Mouse (Mus musculus) liver, embryonic 14.5 days (tissue): ENCODE data around the gene Vmn1r10.

ENCODE experiments used
- CTCF ChIP-seq: IDR thresholded peaks from 2 replicates; pipeline ENCODE4 v1.5.1; 2016; ENCODE audit warnings: antibody characterized with exemption, low read depth, control low read depth
- EP300 ChIP-seq: IDR thresholded peaks from 2 replicates; pipeline ENCODE4 v1.6.1; 2016; ENCODE audit warnings: antibody characterized with exemption, low read depth

DNA sequence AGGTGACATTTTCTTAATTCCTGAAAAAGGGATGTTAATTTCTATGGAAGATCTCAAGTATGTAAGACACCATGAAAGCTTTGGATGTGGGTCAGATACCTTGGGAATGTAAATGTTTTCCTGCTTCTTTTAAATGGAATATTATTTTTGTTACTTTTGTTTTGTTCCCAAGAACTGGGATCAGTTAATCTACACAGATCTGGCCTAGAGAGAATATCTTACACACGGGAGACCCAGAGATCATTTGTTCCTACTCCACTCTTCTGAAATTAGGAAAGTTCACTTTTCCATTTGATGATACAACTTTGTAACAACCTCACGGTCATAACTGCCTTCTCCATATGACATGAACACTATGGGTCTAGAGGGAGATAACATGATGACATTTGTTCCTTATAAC lies 42.8 kb upstream of the Vmn1r10 start, which contains the start of gene Vmn1r9:
- TF ChIP-seq CTCF = no peak
- no peak for TF ChIP-seq EP300
